Mouse (Mus musculus): ENCODE measurements at regions not wholly inside any gene's neighbourhood (a gene's known extent, or its start where the extent isn't known, plus 50 kb on each side); places are given as distances from the start of the nearest gene placed in this dataset.

DNA sequence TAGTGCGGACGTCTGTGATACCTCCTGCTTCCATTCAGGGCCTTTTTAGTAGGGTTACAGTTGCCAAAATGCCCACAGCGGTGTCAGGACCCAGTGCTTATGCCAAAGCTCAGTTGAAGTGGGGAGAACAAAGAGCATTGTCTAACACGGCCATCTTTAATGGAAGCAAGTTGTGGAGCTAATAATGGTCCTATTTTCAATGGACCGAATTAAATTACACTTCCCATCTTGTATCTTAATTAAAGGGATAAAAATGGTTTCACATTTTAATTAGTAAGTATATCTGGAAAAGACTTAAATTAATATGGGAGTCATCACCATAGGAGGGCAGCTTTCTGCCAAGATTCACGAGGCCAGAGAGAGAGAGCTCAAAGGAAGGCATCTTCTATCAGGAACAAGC lies 333.2 kb upstream of the Eif4g2 start:
- TF ChIP-seq CTCF (IDR thresholded peaks at IDR 0.05; ENCODE audit: low read depth, low read length) (no peak), GATA1 (IDR thresholded peaks at IDR 0.05; ENCODE audit: borderline replicate concordance, low read length) (no peak), GATA2 (IDR thresholded peaks at IDR 0.05; ENCODE audit: borderline replicate concordance, low read depth, low read length) (no peak), TAL1 (conservative IDR thresholded peaks at IDR 0.05; ENCODE audit: low read depth, low read length) (no peak)

Measured in G1E (cell line).